Mouse (Mus musculus): Measurements from ENCODE around the gene Mc1r. TPM values are rescaled to one million over a fixed set of nuclear protein-coding genes. Genes with fewer than 3 reads are reported as not detected.
A peak's percentile ranks its signal among the peaks of the same experiment; 100 is the strongest.
"Not testable (repeated sequence)": the region's sequence is repeated elsewhere in the genome, so short reads cannot be mapped to it uniquely, and the experiment has no call there.

The Mc1r gene
- polyA plus RNA-seq, 1 experiment from 2014 or later: 0.05 TPM

DNA sequence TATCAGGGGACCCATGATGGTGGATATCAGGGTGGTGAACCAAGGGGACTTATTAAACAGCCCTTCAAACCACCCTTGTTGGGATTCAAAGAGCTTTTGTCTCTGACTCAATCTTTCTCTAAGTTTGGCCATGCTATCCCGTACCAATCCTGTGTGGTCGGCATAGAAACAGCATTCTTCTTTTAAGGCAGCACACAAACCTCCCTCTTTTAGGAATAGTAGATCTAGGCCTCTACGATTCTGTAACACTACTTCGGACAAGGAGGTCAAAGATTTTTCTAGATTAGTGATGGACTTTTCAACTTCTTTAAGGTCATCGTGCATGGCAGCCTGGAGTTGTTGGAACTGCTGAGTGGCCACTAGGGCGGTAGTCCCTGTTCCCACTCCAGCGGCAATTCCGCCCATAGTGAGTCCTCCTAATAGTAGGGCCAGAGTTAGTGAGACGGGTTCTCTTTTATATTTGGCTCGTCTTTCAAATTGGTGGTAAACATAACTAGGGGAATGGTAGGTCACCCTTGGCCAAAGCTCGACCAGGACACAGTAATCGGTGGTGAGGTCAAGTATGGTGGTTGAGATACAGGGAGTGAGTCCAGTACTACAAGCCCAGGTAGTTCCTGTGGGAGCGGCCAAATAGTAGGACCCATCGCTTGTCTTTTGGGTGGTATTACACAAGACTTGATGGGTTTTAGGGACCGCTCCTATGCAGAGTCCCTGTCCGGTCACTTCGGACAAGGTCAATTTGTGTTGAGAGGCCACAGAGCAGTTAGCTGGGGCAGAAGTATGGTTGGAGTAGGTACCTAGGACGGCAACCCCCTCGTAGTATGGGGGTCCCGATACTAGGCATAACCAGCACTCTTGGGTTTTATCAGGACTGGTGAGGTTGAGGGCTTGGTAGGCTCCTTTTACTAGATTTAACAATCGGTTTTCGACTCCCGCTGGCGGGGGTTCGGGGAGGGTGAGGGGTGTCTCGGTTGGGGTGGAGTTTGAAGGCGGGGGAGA lies 19.9 kb downstream of the Mc1r start:
- Histone ChIP-seq H3K9me3 (peaks cover 48% of the 10 kb centered on the region), H3K4me1 (no peaks in the 10 kb centered on the region; the same call in 1 of the 2 replicates), H3K4me2 (replicated peaks) (no peak overlapping the region), H3K9ac (no peak overlapping the region), H3K4me3 (no peak overlapping the region), H3K27me3 (no peaks in the 10 kb centered on the region), H3K27ac (no peak overlapping the region), H3K36me3 (no peaks in the 10 kb centered on the region)
- 96% methylated on average over 27 of the region's 27 CpGs for WGBS
- ATAC-seq (ENCODE audit: low FRiP score, low read depth): no peak

DNA sequence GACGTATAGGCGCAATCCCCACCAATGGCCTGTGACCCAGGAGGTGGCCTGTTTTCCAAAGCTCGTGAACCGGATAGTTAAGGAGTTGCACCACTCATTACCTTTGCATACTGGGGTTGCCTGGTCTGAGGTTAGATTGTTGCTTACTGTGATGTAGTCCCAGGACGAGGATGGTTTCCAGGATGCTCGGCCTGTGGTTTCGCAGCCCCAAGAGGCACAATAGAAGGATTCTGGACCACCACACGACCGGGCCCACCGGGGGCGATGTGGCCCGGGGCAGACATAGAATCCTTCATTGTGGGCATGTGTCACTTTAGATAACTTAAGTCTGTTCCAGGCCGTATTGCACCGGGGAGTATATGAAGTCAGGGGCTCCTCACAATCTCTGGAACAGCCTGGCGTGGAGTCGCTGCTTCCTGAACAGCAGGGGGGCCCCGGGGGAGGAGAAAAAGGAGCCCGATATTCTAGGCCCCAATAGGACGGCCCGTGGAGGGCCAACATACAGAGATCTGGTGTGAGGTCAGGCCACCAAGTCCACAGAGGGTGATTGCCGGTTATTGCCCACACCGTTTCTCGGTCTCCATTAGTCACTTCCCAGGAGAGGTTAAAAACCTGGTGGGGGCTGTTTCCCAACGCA lies 20.9 kb downstream of the Mc1r start:
- Histone ChIP-seq H3K27ac (no peak overlapping the region), H3K27me3 (no peaks in the 10 kb centered on the region), H3K4me1 (no peaks in the 10 kb centered on the region), H3K4me2 (replicated peaks) (no peak overlapping the region), H3K36me3 (no peaks in the 10 kb centered on the region), H3K9ac (no peak overlapping the region), H3K9me3 (peaks cover 57% of the 10 kb centered on the region), H3K4me3 (no peak overlapping the region)
- ATAC-seq (ENCODE audit: low FRiP score, low read depth): no peak
- 96% methylated on average over 24 of the region's 24 CpGs for WGBS

DNA sequence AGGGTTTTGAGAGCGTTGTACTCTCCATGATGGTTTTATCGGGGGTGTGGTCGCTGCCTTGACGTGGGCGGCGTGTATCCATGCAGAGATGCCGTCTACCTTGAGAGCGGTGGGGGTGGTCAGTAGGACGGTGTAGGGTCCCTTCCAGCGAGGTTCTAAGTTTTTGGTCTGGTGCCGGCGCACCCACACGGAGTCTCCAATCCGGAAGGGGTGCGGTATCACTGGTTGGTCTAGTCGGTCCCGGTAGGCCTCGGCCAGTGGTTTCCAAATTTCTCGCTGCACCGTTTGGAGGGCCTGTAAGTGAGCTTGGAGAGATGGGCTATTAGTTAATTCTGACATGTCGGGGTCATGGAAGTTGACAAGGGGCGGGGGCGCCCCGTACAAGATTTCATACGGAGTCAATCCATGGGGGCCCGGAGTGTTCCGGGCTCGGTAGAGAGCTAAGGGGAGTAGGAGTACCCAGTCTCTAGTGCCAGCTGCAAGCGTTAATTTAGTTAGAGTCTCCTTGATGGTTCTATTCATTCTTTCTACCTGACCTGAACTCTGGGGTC lies 21.5 kb downstream of the Mc1r start:
- Histone ChIP-seq H3K4me1 (no peaks in the 10 kb centered on the region), H3K9me3 (peaks cover 63% of the 10 kb centered on the region), H3K27ac (no peak overlapping the region), H3K4me3 (no peak overlapping the region), H3K27me3 (no peaks in the 10 kb centered on the region), H3K9ac (no peak overlapping the region), H3K36me3 (no peaks in the 10 kb centered on the region), H3K4me2 (replicated peaks) (no peak overlapping the region)
- ATAC-seq (ENCODE audit: low FRiP score, low read depth): no peak
- 98% methylated on average over 29 of the region's 29 CpGs for WGBS

DNA sequence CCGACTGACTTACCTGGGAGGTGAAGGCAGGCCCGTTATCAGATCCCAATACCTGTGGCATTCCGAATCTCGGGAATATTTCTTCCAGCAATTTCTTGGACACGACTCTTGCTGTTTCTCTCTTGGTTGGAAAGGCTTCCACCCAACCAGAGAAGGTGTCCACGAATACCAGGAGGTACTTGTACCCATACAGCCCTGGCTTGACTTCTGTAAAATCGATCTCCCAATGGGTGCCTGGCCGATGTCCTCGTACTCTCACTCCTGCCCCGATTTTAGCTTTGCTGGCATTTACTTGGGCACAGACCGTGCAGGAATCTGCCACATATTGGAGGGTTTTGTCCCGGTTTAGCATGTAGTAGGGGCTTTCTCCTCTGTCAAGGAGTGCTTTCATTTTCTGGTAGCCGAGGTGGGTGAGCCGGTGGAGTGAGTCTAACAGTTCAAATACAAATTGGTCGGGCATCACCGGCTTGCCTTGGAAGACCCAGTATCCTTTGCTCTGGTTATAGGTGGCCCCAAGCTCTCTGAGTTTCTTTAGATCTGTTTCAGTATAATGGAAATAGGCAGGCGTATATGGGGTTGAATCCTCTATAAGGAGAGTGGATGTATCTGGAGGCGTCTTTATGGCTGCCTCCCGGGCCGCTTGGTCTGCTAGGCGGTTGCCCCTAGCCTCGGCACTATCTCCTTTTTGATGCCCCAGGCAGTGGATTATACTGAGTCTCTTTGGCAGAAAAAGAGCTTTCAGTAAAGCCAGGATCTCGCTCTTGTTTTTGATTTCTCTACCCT lies 22.2 kb downstream of the Mc1r start:
- Histone ChIP-seq H3K4me1 (no peaks in the 10 kb centered on the region), H3K9ac (no peak overlapping the region), H3K4me3 (no peak overlapping the region), H3K36me3 (no peaks in the 10 kb centered on the region), H3K27ac (no peak overlapping the region), H3K4me2 (replicated peaks) (no peak overlapping the region), H3K27me3 (no peaks in the 10 kb centered on the region), H3K9me3 (peaks cover 63% of the 10 kb centered on the region)
- 95% methylated on average over 23 of the region's 23 CpGs for WGBS
- no peak for ATAC-seq (ENCODE audit: low FRiP score, low read depth)

DNA sequence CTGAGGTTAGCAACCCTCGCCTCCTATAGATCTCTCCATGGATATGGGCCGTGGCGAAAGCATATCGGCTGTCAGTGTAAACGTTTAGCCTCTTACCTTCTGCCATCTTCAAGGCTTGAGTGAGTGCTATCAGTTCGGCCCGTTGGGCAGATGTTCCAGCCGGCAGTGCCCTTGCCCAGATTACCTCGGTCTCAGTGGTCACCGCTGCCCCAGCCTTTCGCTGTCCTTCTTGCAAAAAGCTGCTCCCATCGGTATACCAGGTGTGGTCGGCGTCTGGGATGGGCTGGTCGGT lies 22.8 kb downstream of the Mc1r start:
- not testable (repeated sequence) for H3K4me2 ChIP-seq (replicated peaks); H3K4me3 ChIP-seq; H3K36me3 ChIP-seq; H3K4me1 ChIP-seq; H3K27me3 ChIP-seq; ATAC-seq (ENCODE audit: low FRiP score, low read depth); H3K27ac ChIP-seq; H3K9ac ChIP-seq
- peaks cover 67% of the 10 kb centered on the region for H3K9me3 ChIP-seq
- WGBS: 97% methylated on average over 15 of the region's 15 CpGs

DNA sequence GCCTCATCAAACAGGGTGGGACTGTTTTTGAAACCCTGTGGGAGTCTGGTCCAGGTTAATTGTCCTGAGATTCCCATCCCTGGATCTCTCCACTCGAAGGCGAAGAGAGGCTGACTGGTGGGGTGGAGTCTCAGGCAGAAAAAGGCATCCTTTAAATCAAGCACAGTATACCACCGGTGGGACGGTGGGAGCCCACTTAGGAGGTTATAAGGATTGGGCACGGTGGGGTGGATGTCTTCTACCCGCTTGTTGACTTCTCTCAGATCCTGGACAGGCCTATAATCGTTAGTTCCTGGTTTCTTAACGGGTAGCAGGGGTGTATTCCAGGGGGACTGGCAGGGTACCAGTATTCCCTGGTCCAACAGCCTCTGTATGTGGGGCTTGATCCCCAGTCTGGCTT lies 24.0 kb downstream of the Mc1r start:
- not testable (repeated sequence) for ATAC-seq (ENCODE audit: low FRiP score, low read depth)
- peaks cover 69% of the 10 kb centered on the region for H3K9me3 ChIP-seq
- WGBS: 89% methylated on average over 8 of the region's 8 CpGs

DNA sequence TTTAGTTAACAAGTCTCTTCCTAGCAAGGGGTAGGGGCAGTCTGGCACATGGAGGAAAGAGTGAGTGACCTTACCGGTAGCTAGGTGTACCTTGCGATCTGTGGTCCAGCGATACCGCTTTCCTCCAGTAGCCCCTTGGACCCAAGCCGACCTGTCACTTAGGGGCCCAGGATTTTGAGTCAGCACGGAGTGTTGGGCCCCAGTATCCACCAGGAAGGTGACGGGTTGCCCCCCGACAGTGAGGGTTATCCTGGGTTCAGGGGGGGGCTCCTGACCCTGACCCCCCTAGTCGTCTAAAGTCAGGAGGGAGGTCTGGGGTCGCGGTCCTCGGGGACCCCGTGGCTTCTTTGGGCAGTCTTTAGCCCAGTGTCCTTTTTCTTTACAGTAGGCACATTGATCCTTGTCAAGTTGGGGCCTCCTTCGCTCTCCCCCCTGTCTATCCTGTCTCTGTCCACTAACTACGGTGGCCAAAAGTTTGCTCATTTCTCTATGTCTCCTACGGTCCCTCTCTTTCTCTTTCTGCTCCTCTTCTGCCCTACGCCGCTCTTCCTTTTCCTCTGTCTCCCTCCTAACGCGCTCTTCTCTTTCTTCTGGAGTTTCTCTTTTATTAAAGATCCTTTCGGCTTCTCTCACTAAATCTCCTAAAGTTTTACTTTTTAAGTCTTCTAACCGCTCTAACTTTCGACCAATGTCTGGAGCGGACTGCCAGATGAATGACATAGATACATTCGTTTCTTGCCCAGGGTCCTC lies 24.9 kb downstream of the Mc1r start:
- Histone ChIP-seq H3K4me3 (no peak overlapping the region), H3K27ac (no peak overlapping the region), H3K36me3 (no peaks in the 10 kb centered on the region), H3K9me3 (peaks cover 66% of the 10 kb centered on the region), H3K4me2 (replicated peaks) (no peak overlapping the region), H3K27me3 (no peaks in the 10 kb centered on the region), H3K9ac (no peak overlapping the region), H3K4me1 (no peaks in the 10 kb centered on the region)
- 94% methylated on average over 25 of the region's 25 CpGs for WGBS
- ATAC-seq (ENCODE audit: low FRiP score, low read depth): no peak

More for the DNA sequence above, 24.0 kb downstream of the Mc1r start:
- not testable (repeated sequence) for H3K4me1 ChIP-seq; H3K36me3 ChIP-seq; H3K27me3 ChIP-seq; H3K27ac ChIP-seq; H3K4me3 ChIP-seq; H3K4me2 ChIP-seq (replicated peaks); H3K9ac ChIP-seq

DNA sequence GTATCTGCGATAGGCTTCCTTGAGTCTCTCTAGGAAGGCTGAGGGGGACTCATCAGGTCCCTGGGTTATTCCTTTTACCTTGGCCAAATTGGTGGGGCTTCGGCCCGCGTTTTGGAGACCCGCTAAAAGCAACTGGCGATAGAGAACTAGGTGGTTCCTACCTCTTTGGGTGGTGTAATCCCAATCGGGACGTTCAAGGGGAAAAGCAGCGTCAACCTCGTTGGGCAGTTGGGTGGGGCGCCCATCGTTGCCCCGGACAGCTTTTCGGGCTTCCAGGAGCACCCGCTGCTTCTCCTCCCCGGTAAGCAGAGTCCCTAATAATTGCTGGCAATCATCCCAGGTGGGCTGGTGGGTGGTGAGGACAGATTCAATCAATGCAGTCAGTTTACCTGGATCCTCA lies 25.5 kb downstream of the Mc1r start:
- H3K9ac ChIP-seq: no peak overlapping the region
- H3K4me3 ChIP-seq: no peak overlapping the region
- 96% methylated on average over 16 of the region's 16 CpGs for WGBS
- no peak overlapping the region for H3K27ac ChIP-seq
- no peak for ATAC-seq (ENCODE audit: low FRiP score, low read depth)
- H3K4me1 ChIP-seq: no peaks in the 10 kb centered on the region
- H3K27me3 ChIP-seq: no peaks in the 10 kb centered on the region
- peaks cover 60% of the 10 kb centered on the region for H3K9me3 ChIP-seq
- no peaks in the 10 kb centered on the region for H3K36me3 ChIP-seq
- H3K4me2 ChIP-seq (replicated peaks): no peak overlapping the region

DNA sequence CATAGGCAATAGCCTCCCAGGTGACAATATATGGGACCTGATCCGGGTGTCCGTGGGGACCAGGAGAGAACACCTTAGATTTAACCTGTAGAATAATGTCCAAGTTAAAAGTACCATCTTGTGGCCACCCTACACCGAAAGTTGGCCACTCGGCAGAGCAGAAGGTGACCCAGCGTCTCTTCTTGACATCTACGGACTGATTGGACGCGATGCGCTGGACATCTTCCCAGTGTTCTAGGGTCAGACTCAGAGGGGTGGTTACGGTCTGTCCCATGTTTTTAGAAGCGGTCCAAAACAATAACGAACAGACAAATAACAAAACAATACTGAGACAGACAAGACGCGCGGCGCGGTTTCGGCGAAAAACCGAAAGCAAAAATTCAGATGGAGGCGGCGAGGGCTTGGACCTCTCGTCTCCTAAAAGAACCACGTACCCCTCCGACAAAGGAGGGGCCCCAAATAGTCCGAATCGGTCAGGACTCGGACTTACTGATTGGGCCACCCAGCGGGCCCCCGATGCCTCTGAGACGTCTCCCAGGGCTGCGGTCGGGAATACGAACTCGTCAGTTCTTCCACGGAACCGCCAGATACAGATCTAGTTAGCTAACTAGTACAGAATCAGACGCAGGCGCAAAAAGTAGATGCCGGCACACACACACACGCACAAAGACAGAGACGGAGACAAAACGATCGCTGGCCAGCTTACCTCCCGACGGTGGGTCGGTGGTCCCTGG lies 26.5 kb downstream of the Mc1r start:
- peaks cover 50% of the 10 kb centered on the region for H3K9me3 ChIP-seq
- WGBS: 98% methylated on average over 47 of the region's 47 CpGs
- not testable (repeated sequence) for ATAC-seq (ENCODE audit: low FRiP score, low read depth)

DNA sequence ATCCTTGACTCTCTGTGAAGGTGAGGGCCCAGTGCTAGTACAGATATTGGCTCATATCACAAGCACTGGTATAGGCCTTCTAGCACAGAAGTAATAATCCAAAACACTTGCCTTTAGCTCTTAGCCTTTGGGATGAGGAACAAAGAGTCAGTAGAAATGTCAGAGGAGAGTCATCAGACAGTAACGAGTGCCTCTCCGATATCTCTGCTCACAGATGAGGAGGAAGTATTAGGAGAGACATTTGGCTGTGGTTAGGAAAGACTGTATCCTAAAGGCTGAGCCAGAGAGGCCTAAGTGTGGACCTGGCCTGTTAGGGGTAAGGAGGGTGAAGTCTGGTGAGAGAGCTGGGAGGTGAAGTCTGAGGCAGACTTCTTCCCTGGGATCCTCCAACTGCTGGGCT lies 34.9 kb downstream of the Mc1r start:
- H3K27ac ChIP-seq: no peak overlapping the region
- WGBS: 96% methylated on average over 2 of the region's 2 CpGs

More for the DNA sequence above, 26.5 kb downstream of the Mc1r start:
- H3K9ac ChIP-seq; H3K27me3 ChIP-seq; H3K4me1 ChIP-seq; H3K36me3 ChIP-seq; H3K27ac ChIP-seq; H3K4me2 ChIP-seq (replicated peaks); H3K4me3 ChIP-seq: not testable (repeated sequence)

DNA sequence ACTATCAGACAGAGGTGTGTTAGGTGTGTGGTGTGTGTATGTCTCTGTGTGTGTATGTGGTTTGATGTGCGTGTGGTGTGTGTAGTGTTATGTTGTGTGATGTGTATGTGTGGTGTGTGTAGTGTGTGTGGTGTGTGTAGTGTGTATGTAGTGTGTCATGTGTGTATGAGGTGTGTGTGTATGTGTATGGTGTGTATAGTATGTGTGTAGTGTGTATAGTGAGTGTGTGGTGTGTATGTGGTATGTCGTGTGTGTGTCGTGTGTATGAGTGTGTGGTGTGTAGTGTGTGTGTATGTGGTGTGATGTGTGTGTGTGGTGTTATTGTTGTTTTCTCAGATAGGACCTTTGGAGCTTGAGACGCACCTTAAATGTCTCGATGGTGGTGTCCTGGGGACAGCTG lies 35.4 kb downstream of the Mc1r start:
- Histone ChIP-seq H3K4me3 (peak overlapping the region; percentile 57), H3K4me2 (replicated peaks) (peak overlapping the region; percentile 77; the same call in 1 of the 2 replicates), H3K36me3 (peaks cover 11% of the 10 kb centered on the region), H3K9ac (peak overlapping the region; percentile 83; the same call in 1 of the 2 replicates), H3K9me3 (no peaks in the 10 kb centered on the region), H3K27ac (no peak overlapping the region), H3K4me1 (peaks cover 11% of the 10 kb centered on the region), H3K27me3 (no peaks in the 10 kb centered on the region)
- WGBS: 80% methylated on average over 5 of the region's 5 CpGs
- no peak for ATAC-seq (ENCODE audit: low FRiP score, low read depth)

More for the DNA sequence above, 34.9 kb downstream of the Mc1r start:
- no peaks in the 10 kb centered on the region for H3K9me3 ChIP-seq
- no peak overlapping the region for H3K4me2 ChIP-seq (replicated peaks)
- ATAC-seq (ENCODE audit: low FRiP score, low read depth): no peak
- peaks cover 11% of the 10 kb centered on the region for H3K4me1 ChIP-seq
- H3K27me3 ChIP-seq: no peaks in the 10 kb centered on the region
- H3K4me3 ChIP-seq: no peak overlapping the region
- peaks cover 11% of the 10 kb centered on the region for H3K36me3 ChIP-seq
- H3K9ac ChIP-seq: no peak overlapping the region
